Mouse (Mus musculus) CD8-positive naive resting alpha-beta T cell, adult 57 days (primary cell): Measurements from ENCODE around the gene Clec1b. TPM values are rescaled to one million over a fixed set of nuclear protein-coding genes. Genes with fewer than 3 reads are reported as not detected.

ENCODE experiments used
- total RNA-seq: library from RNA; stranded (reverse); gene quantifications from one replicate; pipeline ENCODE4 v1.2.4, GENCODE M21; 2023

Clec1b gene
- total RNA-seq = not detected

DNA sequence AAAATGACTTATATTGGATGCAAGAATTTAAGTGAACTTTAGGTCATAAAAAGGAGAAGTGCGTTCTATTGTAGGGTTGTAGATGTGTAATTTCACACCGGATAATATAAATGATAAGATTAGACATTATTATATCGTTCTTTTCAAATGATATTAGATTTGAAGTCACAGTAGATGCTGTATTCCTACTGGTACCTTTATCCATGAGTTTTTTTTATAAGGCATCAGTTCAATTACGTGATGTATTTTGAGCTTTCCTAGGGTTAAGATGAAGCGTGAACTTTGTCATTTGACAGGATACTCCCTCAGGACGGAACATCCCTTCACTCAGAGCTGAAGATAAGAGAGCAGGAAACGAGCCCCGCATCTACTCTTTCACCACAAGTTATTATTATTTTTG lies at the start of gene Clec1b:
Clec1b (plus strand) TSS at position 301 of the 400 bp plus-strand sequence.

DNA sequence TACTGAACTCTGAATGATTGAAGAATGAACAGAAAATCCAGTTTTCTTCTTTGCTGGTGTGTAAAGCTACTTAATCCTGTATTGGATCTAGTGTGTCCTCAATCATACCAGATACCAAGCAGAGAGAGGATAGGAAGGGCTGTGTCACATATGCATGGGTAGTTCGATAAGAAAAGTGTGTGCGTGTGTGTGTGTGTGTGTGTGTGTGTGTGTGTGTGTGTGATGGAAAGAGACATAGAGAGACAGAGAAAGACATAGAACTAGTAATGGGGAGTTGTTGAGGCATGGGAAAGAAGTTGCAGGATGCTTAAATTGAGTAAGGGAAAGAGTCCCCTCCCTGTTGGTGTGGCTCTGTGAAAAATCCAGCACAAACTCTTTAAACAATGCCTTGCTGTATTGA lies 11.3 kb upstream of the Clec1b start, which contains the start of gene Clec12b:
Clec12b (minus strand) TSS at position 101 of the 400 bp plus-strand sequence.

DNA sequence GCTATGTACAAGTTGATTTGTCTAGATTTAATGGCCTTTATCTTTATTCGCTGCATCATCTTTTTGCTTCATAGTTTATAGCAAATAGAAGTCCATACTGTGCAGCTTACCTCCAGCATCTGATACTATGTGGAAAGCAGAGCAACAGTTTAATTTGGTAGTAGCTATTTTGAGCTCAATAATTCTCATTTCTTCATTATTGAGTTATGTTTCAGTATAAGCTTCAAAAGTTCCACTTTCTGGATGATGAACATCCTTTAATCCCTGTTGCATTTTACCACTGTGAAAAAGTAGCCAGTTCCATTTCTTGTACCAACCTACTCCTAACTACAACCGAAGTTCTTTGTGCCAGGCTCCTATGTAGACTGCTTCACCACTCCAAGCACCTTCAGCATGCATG lies 11.5 kb downstream of the Clec1b start, which contains the start of gene Clec9a:
Clec9a (plus strand) TSS at position 301 of the 400 bp plus-strand sequence.

DNA sequence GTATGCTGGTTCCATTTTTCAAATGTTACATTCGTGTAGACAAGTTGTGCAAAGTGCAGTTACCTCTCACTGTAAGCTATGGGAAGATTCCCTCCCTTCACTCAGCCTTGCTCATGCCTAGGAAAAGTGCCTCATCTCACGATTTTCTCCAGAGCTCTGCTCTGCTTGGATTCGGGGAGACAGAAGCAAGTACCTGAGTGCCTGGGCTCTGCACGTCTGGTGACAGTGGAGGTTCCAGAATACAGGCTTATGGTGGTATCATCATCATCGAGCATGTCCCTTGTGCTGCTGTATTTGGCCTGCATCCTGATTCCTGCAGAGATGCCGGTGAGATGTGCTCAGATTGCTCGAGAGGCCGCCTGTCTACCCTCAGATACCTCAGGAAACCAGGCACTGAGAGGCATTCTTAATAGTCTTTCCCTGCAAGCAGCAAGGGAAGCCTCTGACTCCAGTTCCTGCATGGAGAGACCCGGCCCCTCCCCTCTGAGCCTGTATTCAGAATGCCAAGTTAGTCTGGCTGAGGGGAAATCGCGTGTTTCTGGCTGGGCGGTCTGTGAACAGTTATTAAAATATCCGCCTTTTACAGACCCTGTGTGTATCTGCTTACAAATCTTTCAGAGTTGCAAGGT lies 54.4 kb downstream of the Clec1b start, which contains the start of gene Clec1a:
Clec1a (minus strand) TSS at position 590 of the 629 bp plus-strand sequence.

Other genes starting within 250 kb of the Clec1b start
- 160 TPM for gene Clec2d, start 216.7 kb upstream of the Clec1b start, total RNA-seq
- 979 TPM for gene Cd69, start 121.9 kb upstream of the Clec1b start, total RNA-seq
- gene 4922502D21Rik, start 65.5 kb upstream of the Clec1b start, total RNA-seq = not detected
- 1.5 TPM for gene Clec12a, start 54.6 kb upstream of the Clec1b start, total RNA-seq
- gene Clec12b, start 11.4 kb upstream of the Clec1b start, total RNA-seq = not detected
- 1.8 TPM for gene Clec9a, start 11.6 kb downstream of the Clec1b start, total RNA-seq
- gene Clec1a, start 54.7 kb downstream of the Clec1b start, total RNA-seq = not detected
- gene Olr1, start 109.9 kb downstream of the Clec1b start, total RNA-seq = not detected
- not detected for gene Tmem52b, start 115.3 kb downstream of the Clec1b start, total RNA-seq
- gene Gabarapl1, start 135.9 kb downstream of the Clec1b start, total RNA-seq = 14.5 TPM
- 0.77 TPM for gene Klre1, start 180.6 kb downstream of the Clec1b start, total RNA-seq
- 205 TPM for gene Klrd1, start 194.5 kb downstream of the Clec1b start, total RNA-seq
- 2.4 TPM for gene Klrk1, start 226.6 kb downstream of the Clec1b start, total RNA-seq
- not detected for gene Klrc3, start 246.0 kb downstream of the Clec1b start, total RNA-seq